Comparison of ENCODE assay signal across 1 mouse cellular context in the genomic region with DNA sequence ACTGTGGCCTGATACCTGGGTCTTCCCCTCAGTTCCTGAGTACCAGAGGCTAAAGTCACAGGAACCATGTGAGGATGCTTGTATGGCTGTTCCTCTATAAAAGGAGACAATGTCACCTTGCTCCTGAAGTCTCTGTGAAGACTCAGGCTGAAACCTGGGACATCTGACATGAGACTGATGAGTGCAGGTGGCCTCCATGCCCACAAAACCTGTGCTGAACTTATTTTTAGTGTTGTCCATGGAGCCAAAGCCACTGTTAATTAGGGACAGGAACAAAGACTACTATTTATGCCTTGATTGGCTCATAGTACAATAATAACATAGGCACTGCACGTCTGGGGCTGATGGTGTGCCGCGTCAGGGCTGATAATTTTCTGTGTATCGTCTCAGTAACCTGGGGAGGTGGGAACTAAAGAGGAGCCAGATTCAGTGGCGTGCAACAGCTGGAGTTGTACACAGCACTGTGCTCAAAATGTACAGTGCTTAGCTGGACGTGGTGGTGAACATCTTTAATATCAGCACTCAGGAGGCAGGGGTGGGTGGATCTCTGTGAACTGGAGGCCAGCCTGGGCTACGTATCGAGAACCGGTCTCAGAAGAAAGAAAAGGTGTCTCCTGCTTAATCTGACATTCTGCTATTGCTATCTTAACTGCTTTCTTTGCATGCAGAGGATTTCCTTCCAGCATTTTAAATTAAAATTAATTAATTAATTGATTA.
TF ChIP-seq lines count a peak whose summit lies in the region.

No protein-coding gene starts in this region.

TF ChIP-seq in myocyte, 11 proteins besides CTCF, POLR2A, EP300 and RAD21:
- TF ChIP-seq E2F4 (IDR thresholded peaks at IDR 0.05; ENCODE audit: insufficient read depth) = no peak
- peak in 2 of 3 experiments; percentile 62 to 70 for TF ChIP-seq MYOD1 (IDR thresholded peaks at IDR 0.05; ENCODE audit: control insufficient read depth in 1 of 3, insufficient read length in 2 of 3, low read depth in 2 of 3)
TF ChIP-seq in myocyte: peak in this region for 1.
